Mouse (Mus musculus) left cerebral cortex, postnatal 10 days (tissue): ENCODE measurements around the gene Exosc5. TPM values are rescaled to one million over a fixed set of nuclear protein-coding genes. Genes with fewer than 3 reads are reported as not detected.

Source experiments
- DNase-seq, 2 experiments: peaks; one replicate each; pipeline ENCODE4 v3.0.0; 2021 to 2022; ENCODE audit warnings: low spot score in 2 of 2, mixed read lengths in 1 of 2; ENCODE audit errors: extremely low spot score in 1 of 2
- intact Hi-C: fragments of 180-260 bp; cut with DNase I; formaldehyde crosslinking; loops from one replicate; pipeline ENCODE4 v1.15.1; 2025
- total RNA-seq, 2 experiments: library from RNA; stranded (reverse); gene quantifications; 2 replicates each; pipeline ENCODE4 v1.2.3; 2021

The Exosc5 gene
- total RNA-seq, 2 experiments from 2014 or later = 21.8 to 22.0 TPM

DNA sequence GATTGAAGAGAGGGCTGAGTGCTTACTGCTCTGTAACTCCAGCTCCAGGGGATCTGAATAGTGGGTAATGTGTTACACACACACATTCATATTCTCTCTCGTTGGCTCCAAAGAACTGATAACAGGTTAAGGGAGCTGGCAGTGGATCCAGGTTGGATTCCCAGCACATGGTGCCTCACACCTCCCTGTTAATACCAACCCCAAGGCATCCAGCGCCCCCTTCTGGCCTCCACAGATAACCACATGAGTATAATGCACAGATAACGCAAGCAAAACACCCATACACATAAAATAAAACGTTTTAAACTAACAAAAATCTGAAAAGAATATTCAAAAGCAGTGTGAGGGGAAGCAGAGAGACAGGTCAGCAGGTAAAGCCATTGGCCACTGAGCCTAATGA lies 13.5 kb downstream of the Exosc5 start:
- intact Hi-C loops = no loop called here
- DNase-seq = no peak

DNA sequence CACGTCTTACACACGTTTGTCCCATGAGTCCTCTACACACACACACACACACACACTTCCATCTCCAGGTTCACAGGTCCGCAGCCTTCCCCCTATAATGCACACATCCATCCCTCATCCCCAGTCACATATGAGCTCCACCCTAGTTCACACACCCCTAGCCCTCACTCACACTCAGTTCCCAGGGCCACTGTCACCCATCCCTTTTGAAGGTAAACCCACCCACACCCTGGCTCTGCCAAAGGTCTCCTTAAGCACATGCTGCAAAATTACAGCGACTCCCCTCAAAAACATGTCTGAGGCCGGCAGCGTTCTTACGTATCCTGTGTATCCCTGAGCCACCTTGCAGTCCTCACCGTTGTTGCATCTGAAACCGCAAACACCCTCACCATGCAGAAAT lies 15.3 kb downstream of the Exosc5 start:
- intact Hi-C loops = no loop called here

DNA sequence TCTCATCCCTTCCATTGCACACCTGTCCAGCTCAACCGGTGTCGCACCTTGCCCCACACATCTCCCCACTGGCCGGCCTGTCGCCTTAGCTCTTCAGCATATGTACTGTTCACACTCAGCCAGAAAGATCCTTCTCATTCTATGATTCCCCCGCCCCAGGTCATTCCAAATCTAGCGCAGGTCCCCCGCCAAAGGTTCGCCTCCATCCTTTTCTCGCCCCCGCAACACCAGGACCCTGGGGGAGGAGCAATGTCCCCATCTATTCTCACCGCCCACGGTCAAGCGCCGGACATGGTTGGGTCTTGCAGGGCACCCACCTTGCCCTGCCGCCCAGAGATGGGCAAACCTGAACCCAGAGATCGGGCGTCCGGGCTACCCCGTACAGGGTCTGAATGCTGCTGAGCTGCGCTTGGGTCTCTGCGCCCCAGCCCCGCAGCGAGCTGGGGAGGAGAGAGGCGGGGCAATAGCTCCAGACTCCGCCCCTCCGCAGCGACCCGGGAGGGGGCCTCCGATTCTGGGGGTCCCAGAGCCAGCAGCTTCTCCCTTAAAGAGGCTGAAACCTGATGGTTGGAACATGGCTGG lies 15.8 kb downstream of the Exosc5 start, which contains the start of gene Tmem91:
Tmem91 (minus strand) TSS at position 448 of the 582 bp plus-strand sequence.
- peak in 1 of 2 experiments; percentile 49 for DNase-seq

More for the DNA sequence above, 15.3 kb downstream of the Exosc5 start:
- DNase-seq = no peak

DNA sequence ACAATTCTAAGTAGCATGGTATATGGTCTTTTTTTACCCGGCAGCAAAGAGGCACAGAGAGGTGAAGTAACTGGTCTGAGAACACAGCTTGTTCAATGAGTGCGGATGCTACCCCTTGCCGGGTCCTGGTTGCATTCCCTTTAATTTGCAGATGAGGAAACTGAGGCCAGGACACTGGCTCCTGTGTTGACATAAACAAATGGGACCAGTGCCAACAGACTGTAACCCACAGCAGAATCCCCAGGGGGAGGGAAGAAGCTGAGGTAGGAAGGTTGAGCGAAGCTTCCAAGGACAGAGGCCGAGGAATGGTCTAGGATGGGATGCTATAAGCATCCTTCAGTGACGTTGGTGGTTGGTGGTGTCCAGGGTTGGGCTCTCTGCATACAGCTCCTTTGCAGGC lies 16.4 kb downstream of the Exosc5 start:
- intact Hi-C loops = no loop called here

More for the DNA sequence above, 15.8 kb downstream of the Exosc5 start, which contains the start of gene Tmem91:
- intact Hi-C loops = no loop called here

DNA sequence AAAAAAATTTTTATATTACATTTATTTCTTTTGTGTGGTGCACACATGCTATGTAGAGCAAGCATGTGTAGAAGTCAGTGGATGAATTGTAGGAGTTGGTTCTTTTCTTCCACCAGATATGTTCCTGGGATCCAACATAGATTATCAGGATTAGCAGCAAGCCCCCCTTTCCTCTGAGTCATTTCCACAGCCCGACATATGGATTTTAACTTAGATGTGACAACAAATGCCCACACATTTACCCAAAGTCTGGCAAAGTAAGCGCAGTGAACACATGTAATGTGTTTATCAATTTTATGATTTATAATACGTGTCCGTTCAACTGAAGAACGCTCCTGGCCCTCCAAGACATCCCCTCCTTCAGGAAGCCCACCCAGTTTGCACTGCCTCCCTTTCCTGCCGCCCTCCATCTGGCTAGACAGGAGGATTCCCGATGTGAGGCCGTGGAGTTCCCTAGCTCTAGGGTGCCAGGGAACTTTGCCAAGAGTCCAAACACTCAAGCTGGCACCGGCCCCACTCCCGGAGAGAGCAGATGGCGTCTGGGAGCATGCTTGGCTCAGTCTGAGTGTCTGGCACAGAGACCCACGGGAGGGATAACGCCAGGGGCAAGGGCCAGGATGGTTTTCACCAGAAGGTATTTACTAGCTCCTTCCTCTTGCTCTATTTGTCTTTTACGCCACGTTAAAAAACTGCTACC lies 17.3 kb downstream of the Exosc5 start:
- peak; percentile 93 for DNase-seq
- intact Hi-C loops = no loop called here

More for the DNA sequence above, 16.4 kb downstream of the Exosc5 start:
- no peak for DNase-seq

DNA sequence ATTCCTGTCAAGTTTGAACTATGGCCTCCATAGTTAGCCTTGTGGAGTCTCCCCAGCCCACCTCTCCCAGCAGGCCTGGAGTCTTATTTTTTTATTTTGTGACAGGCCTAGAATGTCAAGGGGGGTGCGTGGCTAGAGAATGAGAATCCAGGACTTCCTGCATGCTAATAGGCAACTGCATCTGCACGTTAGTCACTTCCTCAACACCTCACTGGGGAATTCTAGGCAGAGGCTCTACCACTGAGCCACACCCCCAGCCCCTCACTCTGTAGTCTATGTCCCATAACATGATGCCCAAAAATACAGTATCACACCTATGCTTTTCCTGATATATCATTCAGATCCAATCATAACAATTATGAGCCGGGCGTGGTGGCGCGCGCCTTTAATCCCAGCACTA lies 18.0 kb downstream of the Exosc5 start:
- DNase-seq = no peak
- intact Hi-C loops = no loop called here

DNA sequence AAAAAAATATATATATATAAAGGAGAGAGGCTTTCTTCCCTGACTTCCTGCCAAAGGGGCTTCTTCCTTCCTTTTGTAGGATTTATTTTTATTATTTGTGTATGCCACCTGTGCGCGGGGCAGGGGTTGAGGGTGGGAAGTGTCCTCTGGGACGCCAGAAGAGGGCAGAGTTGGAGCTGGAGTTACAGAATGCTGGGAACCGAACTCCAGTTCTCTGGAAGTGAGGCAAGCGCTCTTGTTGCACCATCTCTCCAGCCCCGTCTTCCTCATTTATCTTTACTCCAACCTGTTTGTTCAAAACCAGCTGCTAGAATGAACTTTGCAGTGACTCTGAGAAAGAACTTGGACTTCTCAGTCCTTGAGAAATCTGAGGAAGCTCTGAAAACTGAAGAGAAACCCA lies 21.0 kb downstream of the Exosc5 start:
- intact Hi-C loops = no loop called here
- DNase-seq = no peak

DNA sequence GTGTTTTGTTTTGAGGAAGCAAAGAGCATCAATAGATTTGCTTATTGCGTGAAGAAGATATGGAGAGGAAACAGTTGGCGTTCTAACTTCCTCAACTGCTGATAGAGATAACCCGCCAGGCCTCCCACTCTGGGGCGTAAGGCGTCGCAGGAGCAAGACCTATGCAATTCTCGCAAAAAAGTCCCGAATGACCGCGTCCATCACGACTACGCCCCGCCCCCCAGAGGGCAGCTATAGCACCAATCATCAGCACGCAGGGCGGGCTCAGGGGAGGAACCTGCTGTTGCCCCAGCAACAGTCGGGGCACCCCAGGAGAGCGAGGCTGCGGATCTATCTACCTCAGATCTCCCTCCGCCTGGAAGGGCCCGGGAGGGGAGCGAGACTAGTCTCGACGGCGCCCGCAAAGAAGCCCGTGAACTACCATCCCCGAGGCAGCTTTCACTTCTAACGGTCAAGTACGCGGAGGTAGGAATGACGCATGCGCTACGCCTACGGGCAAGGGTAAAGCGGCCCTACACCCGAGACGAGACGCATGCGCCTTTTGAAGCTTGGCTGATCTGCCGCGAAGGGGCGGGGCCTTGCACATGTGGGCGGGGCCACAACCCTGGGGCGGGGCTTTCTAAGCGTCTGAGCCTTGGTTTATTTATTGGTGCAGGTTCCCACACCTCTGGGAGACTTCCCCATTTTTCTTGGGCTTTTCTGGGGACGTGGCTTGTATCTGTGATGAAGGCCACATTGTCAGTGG lies 21.7 kb downstream of the Exosc5 start, which contains the start of gene B9d2:
B9d2 (plus strand) TSS at position 267 of the 745 bp plus-strand sequence.
- peak; percentile 89 to 97 for DNase-seq
- intact Hi-C loops = no loop called here

DNA sequence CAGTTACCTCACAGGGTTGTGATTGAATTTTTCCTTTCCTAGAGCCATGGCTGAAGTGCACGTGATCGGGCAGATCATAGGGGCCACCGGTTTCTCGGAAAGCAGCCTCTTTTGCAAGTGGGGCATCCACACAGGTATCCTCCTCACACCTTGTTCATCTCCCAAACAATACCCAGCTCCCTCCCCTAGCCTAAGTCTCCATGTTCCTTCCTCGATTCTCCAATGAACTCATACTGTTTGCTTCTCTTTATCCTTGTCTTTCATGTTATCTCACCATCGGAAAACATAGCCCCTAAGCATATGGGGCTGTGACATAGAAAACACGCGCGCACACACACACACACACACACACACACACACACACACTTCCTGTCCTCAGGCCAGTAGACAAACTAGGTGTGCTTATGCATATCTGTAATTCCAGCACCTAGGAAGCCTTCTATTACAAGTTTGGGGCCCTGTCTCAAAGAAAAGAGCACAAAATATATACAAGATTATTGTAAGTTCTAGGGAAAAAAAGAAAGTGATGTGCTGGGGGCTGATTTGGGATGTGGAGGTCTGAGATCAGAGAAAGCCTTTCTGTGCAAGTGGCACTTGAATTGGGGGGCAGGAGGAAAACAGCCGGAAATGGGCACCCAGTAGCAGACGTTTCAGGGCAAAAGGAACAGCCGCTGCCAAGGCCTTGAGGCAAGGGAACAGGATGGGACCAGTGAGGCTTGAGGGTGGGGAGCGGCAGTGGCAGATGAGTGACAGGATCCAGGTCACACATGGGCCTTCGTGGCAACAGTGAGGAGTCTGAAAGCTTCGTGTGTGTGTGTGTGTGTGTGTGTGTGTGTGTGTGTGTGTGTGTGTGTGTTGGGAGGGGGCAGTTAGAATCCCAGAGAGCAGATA lies 22.6 kb downstream of the Exosc5 start:
- no peak for DNase-seq
- intact Hi-C loops = no loop called here

DNA sequence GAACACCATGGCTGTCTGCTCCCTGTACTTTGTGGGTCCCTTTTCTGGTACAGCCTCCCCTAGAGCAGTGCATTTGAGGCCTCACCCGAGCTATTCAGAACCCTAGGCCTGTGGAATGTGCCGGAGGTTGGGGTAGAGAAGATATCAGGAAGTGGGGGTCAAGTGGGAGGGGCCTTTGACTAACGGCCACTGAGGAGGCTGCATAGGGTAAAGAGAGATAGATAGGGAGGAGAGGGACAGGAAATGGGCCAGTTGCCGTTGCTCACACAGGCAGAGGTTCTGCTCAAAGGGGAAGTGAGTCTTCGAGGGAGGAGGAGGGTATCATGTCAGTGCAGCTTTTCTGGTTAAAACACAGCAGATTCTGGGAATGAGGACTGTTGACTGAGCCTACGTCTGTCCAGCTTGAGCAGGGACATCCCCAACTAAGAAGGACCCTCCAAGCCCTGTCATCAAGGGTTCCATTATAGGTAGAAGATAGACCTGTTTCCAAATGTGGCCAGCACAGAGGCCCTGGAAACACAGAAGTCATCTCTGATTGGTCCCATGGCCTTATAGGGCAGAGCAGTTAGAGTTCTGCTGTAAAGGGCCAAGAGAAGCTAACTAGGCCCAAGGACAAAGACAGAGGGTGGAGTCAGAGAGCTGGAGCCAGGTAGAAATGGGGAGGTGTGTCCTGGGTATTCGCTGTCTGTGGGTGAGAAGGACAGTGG lies 24.7 kb downstream of the Exosc5 start:
- no peak for DNase-seq
- intact Hi-C loops = no loop called here

DNA sequence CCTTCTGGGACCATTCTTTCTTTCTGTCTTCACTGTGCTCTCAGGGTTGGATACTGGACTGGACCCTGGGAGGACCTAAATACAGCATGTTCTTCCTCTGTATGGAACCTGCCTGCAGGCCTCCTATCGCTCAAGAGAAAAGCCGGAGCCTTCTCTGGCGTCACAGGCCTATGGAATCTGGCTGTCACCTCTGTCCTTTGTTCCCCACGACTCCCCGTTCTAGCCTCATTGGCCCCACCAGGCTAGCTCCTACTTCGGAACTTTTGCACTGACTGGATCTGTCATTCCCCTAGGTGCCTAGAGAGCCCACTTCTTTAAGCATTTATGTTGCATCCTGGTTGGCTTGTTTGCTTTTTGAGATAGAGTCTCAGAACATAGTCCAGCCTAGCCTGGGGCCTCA lies 25.7 kb downstream of the Exosc5 start:
- DNase-seq = no peak
- intact Hi-C loops = no loop called here

DNA sequence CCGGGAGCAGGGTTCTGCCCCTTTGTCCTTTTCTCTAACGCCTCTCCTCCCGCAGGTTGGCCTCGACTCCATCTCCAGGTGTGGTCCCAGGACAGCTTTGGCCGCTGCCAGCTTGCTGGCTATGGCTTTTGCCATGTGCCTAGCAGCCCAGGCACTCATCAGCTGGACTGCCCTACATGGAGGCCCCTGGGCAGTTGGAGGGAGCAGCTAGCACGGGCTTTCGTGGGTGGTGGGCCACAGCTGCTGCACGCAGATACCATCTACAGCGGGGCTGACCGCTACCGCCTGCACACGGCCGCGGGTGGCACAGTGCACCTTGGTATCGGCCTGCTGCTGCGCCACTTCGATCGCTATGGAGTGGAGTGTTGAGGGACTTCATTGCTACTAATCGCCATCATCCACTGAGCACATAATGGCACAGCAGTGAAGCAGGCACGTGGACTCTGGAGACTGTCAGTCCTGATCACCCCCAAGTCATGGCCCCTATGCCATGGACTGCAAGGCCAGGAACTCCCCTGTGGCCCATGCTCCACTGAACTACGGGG lies 27.0 kb downstream of the Exosc5 start:
- DNase-seq = no peak
- intact Hi-C loops = no loop called here

DNA sequence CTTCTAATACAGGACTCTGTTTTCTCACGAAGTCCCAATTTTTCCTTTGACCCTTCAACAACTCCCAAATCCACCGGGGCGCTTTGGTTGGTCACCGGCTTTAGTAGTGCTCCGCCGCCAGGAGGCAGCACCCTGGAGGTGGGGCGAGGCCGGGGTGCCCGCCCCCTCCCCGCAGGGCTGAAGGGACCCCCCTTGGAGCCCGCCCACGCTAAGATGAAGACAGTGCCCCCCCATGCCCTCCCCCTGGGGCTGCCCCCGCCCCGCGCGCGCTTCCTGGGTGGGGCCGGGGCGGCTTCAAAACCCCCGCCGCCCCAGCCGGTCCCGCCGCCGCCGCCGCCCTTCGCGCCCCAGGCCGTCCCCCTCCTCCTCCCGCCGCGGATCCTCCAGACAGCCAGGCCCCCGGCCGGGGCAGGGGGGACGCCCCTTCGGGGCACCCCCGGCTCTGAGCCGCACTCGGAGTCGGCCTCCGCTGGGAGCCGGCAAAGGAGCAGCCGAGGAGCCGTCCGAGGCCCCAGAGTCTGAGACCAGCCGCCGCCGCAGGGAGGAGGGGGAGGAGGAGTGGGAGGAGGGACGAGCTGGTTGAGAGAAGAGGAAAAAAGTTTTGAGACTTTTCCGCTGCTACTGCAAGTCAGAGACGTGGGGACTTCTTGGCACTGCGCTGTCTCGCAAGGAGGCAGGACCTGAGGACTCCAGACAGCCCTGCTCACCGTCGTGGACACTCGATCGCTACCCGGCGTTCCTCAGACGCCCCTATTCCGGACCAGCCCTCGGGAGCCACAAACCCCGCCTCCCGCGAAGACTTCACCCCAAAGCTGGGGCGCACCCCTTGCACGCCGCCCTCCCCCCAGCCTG lies 27.9 kb downstream of the Exosc5 start, which contains the start of gene Tgfb1:
Tgfb1 (plus strand) TSS at position 323 of the 852 bp plus-strand sequence.
- intact Hi-C loops = no loop called here
- peak in 1 of 2 experiments; percentile 82 for DNase-seq

DNA sequence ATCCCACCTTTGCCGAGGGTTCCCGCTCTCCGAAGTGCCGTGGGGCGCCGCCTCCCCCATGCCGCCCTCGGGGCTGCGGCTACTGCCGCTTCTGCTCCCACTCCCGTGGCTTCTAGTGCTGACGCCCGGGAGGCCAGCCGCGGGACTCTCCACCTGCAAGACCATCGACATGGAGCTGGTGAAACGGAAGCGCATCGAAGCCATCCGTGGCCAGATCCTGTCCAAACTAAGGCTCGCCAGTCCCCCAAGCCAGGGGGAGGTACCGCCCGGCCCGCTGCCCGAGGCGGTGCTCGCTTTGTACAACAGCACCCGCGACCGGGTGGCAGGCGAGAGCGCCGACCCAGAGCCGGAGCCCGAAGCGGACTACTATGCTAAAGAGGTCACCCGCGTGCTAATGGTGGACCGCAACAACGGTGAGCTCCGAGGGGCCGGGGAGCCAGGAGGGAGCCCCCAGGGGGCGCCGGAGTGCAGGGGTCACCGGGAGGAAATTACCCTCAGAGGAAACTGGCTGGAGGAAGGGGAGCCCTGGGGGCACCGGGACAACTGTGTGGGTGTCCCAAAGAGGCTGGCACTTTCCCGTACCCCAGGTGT lies 28.9 kb downstream of the Exosc5 start:
- DNase-seq = peak in 1 of 2 experiments; percentile 74
- intact Hi-C loops = no loop called here

DNA sequence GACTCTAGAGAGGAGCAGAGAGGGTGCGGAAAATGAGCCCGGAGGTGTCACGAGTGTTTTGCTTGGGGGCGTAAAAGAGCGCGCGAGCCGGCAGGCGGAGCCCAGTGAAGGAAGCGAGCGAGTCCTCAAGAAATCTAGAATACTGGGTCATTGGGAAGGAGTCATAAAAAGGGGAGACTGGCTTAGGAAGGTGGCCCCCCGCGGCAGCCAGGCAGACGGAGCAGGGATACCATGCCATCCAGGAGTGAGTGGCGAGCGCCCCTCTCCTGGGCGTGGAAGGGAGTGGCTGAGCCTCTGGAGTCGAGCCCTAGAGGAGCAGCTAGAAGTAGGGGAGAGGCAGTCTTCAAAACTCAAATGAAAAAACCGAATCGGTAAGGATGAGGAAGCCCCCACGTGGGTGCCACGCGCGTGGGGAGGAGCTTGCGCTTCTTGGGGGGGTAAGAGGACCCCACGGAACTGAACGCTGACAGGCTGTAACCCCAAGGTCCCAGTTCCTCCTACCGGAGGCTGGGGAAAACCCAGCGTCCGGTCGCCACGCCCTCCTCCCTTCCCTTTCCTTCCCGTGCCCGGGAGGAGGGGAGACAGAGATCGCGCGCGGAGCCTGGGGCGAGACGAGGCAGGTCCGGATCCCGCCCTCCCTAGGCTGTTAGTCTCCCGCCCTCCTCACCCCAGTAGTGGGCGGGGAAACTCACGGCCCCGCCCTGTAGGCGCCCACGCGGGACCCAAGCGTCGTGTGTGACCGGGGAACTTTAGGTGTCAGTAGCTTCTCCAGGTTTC lies 30.0 kb downstream of the Exosc5 start:
- DNase-seq = peak in 1 of 2 experiments; percentile 90
- intact Hi-C loops = no loop called here

DNA sequence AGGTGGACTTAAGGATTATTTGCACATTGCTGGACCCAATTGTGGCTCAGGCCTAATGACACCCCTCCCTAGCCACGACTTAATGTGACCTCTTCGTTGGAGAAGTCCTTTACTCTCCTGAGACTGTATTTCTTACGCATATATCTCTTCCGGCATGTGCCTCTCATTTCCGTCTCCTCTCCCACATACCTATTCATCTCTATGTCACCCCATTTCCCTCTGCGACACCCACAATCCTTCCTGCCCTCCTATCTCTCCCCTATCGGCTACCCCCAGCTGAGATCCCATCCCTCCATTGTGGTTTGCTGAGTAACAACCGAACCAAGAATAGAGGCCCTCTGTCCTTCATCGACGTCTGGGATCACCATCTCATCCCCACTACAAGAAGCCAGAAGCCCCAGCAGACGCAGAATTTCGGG lies 30.6 kb downstream of the Exosc5 start:
- no peak for DNase-seq
- intact Hi-C loops = no loop called here
